Mouse (Mus musculus): ENCODE measurements around the gene Hsp90ab1. TPM values are rescaled to one million over a fixed set of nuclear protein-coding genes. Genes with fewer than 3 reads are reported as not detected.

Gene Hsp90ab1
- polyA plus RNA-seq, 1 experiment from 2014 or later: 1,903 TPM

GRCm38 (mm10) chr17:45553065-45553464 lies 20.0 kb downstream of the Hsp90ab1 start:
- Histone ChIP-seq H3K9ac (ENCODE audit: low read length) (no peak overlapping the region), H3K4me1 (ENCODE audit: control insufficient read depth, insufficient read depth, low read length) (peaks cover 6% of the 10 kb centered on the region; the same call in 1 of the 2 replicates), H3K27ac (replicated peaks; ENCODE audit: low read depth, low read length) (no peak overlapping the region), H3K9me3 (ENCODE audit: control insufficient read depth, low read length) (no peaks in the 10 kb centered on the region), H3K36me3 (ENCODE audit: control insufficient read depth, insufficient read depth, low read length) (no peaks in the 10 kb centered on the region), H3K4me3 (ENCODE audit: low read depth, low read length) (no peak overlapping the region), H3K4me2 (ENCODE audit: low read depth, severe bottlenecking) (no peak overlapping the region), H3K27me3 (ENCODE audit: control insufficient read depth, insufficient read depth, low read length) (peaks cover 9% of the 10 kb centered on the region; the same call in 1 of the 2 replicates)
- ATAC-seq (ENCODE audit: insufficient number of reproducible peaks, low FRiP score, low TSS enrichment, low read depth) (no peak), DNase-seq (ENCODE audit: low spot score) (no peak)
- WGBS: 84% methylated on average over 3 of the region's 3 CpGs

- peaks cover 18% of the 10 kb centered on the region for H3K27me3 ChIP-seq (ENCODE audit: control insufficient read depth, insufficient read depth, low read length)
- H3K4me3 ChIP-seq (ENCODE audit: low read depth, low read length): no peak overlapping the region
- H3K4me1 ChIP-seq (ENCODE audit: control insufficient read depth, insufficient read depth, low read length): peaks cover 6% of the 10 kb centered on the region; the same call in 1 of the 2 replicates
Measured at GRCm38 (mm10) chr17:45551816-45552451, 21.1 kb downstream of the Hsp90ab1 start.

GRCm38 (mm10) chr17:45551249-45551796 lies 21.7 kb downstream of the Hsp90ab1 start:
- DNase-seq (ENCODE audit: low spot score): no peak
- no peaks in the 10 kb centered on the region for H3K36me3 ChIP-seq (ENCODE audit: control insufficient read depth, insufficient read depth, low read length)
- no peak overlapping the region for H3K4me3 ChIP-seq (ENCODE audit: low read depth, low read length)
- peaks cover 6% of the 10 kb centered on the region; the same call in 1 of the 2 replicates for H3K4me1 ChIP-seq (ENCODE audit: control insufficient read depth, insufficient read depth, low read length)
- ATAC-seq (ENCODE audit: insufficient number of reproducible peaks, low FRiP score, low TSS enrichment, low read depth): no peak
- WGBS: 41% methylated on average over 7 of the region's 7 CpGs
- no peaks in the 10 kb centered on the region for H3K9me3 ChIP-seq (ENCODE audit: control insufficient read depth, low read length)
- H3K27ac ChIP-seq (replicated peaks; ENCODE audit: low read depth, low read length): no peak overlapping the region
- no peak overlapping the region for H3K9ac ChIP-seq (ENCODE audit: low read length)
- peaks cover 19% of the 10 kb centered on the region for H3K27me3 ChIP-seq (ENCODE audit: control insufficient read depth, insufficient read depth, low read length)
- H3K4me2 ChIP-seq (ENCODE audit: low read depth, severe bottlenecking): no peak overlapping the region

More at GRCm38 (mm10) chr17:45551816-45552451, 21.1 kb downstream of the Hsp90ab1 start:
- Histone ChIP-seq H3K9ac (ENCODE audit: low read length) (no peak overlapping the region), H3K4me2 (ENCODE audit: low read depth, severe bottlenecking) (no peak overlapping the region), H3K27ac (replicated peaks; ENCODE audit: low read depth, low read length) (no peak overlapping the region), H3K36me3 (ENCODE audit: control insufficient read depth, insufficient read depth, low read length) (no peaks in the 10 kb centered on the region), H3K9me3 (ENCODE audit: control insufficient read depth, low read length) (no peaks in the 10 kb centered on the region)
- DNase-seq (ENCODE audit: low spot score) (peak; percentile 90), ATAC-seq (ENCODE audit: insufficient number of reproducible peaks, low FRiP score, low TSS enrichment, low read depth) (no peak)
- WGBS: 7% methylated on average over 8 of the region's 8 CpGs

GRCm38 (mm10) chr17:45550253-45550652 lies 22.8 kb downstream of the Hsp90ab1 start:
- H3K27ac ChIP-seq (replicated peaks; ENCODE audit: low read depth, low read length): no peak overlapping the region
- peaks cover 26% of the 10 kb centered on the region for H3K27me3 ChIP-seq (ENCODE audit: control insufficient read depth, insufficient read depth, low read length)
- DNase-seq (ENCODE audit: low spot score): no peak
- H3K4me3 ChIP-seq (ENCODE audit: low read depth, low read length): peak overlapping the region; percentile 89
- no peak for ATAC-seq (ENCODE audit: insufficient number of reproducible peaks, low FRiP score, low TSS enrichment, low read depth)
- H3K36me3 ChIP-seq (ENCODE audit: control insufficient read depth, insufficient read depth, low read length): no peaks in the 10 kb centered on the region
- H3K9ac ChIP-seq (ENCODE audit: low read length): no peak overlapping the region
- H3K4me1 ChIP-seq (ENCODE audit: control insufficient read depth, insufficient read depth, low read length): peaks cover 11% of the 10 kb centered on the region
- WGBS: 36% methylated on average over 5 of the region's 5 CpGs
- H3K4me2 ChIP-seq (ENCODE audit: low read depth, severe bottlenecking): peak overlapping the region; percentile 69
- no peaks in the 10 kb centered on the region for H3K9me3 ChIP-seq (ENCODE audit: control insufficient read depth, low read length)

- under 1% methylated on average over 15 of the region's 29 CpGs for WGBS
- peak within 1 kb of the TSS; percentile 89 for H3K4me3 ChIP-seq (ENCODE audit: low read depth, low read length)
- H3K27me3 ChIP-seq (ENCODE audit: control insufficient read depth, insufficient read depth, low read length): peaks cover 32% of the 10 kb centered on the region
- peak; percentile 79 for DNase-seq (ENCODE audit: low spot score)
- H3K9me3 ChIP-seq (ENCODE audit: control insufficient read depth, low read length): no peaks in the 10 kb centered on the region
- no peak for ATAC-seq (ENCODE audit: insufficient number of reproducible peaks, low FRiP score, low TSS enrichment, low read depth)
- H3K4me1 ChIP-seq (ENCODE audit: control insufficient read depth, insufficient read depth, low read length): peaks cover 15% of the 10 kb centered on the region
- peak within 1 kb of the TSS; percentile 69 for H3K4me2 ChIP-seq (ENCODE audit: low read depth, severe bottlenecking)
- peak within 1 kb of the TSS; percentile 74 for H3K27ac ChIP-seq (replicated peaks; ENCODE audit: low read depth, low read length)
- H3K9ac ChIP-seq (ENCODE audit: low read length): peak within 1 kb of the TSS; percentile 93
- no peaks in the 10 kb centered on the region for H3K36me3 ChIP-seq (ENCODE audit: control insufficient read depth, insufficient read depth, low read length)
Measured at GRCm38 (mm10) chr17:45549617-45550181, 23.4 kb downstream of the Hsp90ab1 start, which contains the start of gene Tmem151b. Gene Tmem151b, minus strand, starts transcription at chr17:45549677.

GRCm38 (mm10) chr17:45548541-45549512 lies 24.2 kb downstream of the Hsp90ab1 start:
- Histone ChIP-seq H3K27ac (replicated peaks; ENCODE audit: low read depth, low read length) (peak overlapping the region; percentile 74), H3K4me2 (ENCODE audit: low read depth, severe bottlenecking) (peak overlapping the region; percentile 69), H3K4me3 (ENCODE audit: low read depth, low read length) (peak overlapping the region; percentile 89), H3K27me3 (ENCODE audit: control insufficient read depth, insufficient read depth, low read length) (peaks cover 40% of the 10 kb centered on the region), H3K9me3 (ENCODE audit: control insufficient read depth, low read length) (no peaks in the 10 kb centered on the region), H3K9ac (ENCODE audit: low read length) (peak overlapping the region; percentile 93), H3K36me3 (ENCODE audit: control insufficient read depth, insufficient read depth, low read length) (no peaks in the 10 kb centered on the region), H3K4me1 (ENCODE audit: control insufficient read depth, insufficient read depth, low read length) (peaks cover 21% of the 10 kb centered on the region)
- DNase-seq (ENCODE audit: low spot score) (peak; percentile 79), ATAC-seq (ENCODE audit: insufficient number of reproducible peaks, low FRiP score, low TSS enrichment, low read depth) (peak; percentile 77)
- WGBS: 3% methylated on average over 45 of the region's 68 CpGs

GRCm38 (mm10) chr17:45547461-45548190 lies 25.4 kb downstream of the Hsp90ab1 start:
- Histone ChIP-seq H3K27me3 (ENCODE audit: control insufficient read depth, insufficient read depth, low read length) (peaks cover 49% of the 10 kb centered on the region), H3K27ac (replicated peaks; ENCODE audit: low read depth, low read length) (no peak overlapping the region), H3K9me3 (ENCODE audit: control insufficient read depth, low read length) (no peaks in the 10 kb centered on the region), H3K4me1 (ENCODE audit: control insufficient read depth, insufficient read depth, low read length) (peaks cover 21% of the 10 kb centered on the region), H3K4me2 (ENCODE audit: low read depth, severe bottlenecking) (no peak overlapping the region), H3K4me3 (ENCODE audit: low read depth, low read length) (no peak overlapping the region), H3K9ac (ENCODE audit: low read length) (no peak overlapping the region), H3K36me3 (ENCODE audit: control insufficient read depth, insufficient read depth, low read length) (no peaks in the 10 kb centered on the region)
- no peak for ATAC-seq (ENCODE audit: insufficient number of reproducible peaks, low FRiP score, low TSS enrichment, low read depth)
- no peak for DNase-seq (ENCODE audit: low spot score)
- WGBS: 72% methylated on average over 5 of the region's 5 CpGs
